Mouse (Mus musculus): ENCODE data around the gene Rundc3a.
A peak's percentile ranks its signal among the peaks of the same experiment; 100 is the strongest.
"Not testable (repeated sequence)": the region's sequence is repeated elsewhere in the genome, so short reads cannot be mapped to it uniquely, and the experiment has no call there.

Rundc3a gene

GRCm38 (mm10) chr11:102393238-102393634, at the start of gene Rundc3a:
Gene Rundc3a, plus strand, starts transcription at chr11:102393403.
- DNase-seq (ENCODE audit: low spot score in 2 of 2), result peak; percentile 57 to 74

- DNase-seq (ENCODE audit: low spot score in 2 of 2), result no peak
Observed at GRCm38 (mm10) chr11:102344458-102344857, 48.7 kb upstream of the Rundc3a start.

- no peak for DNase-seq (ENCODE audit: low spot score in 2 of 2)
Observed at GRCm38 (mm10) chr11:102346926-102347325, 46.3 kb upstream of the Rundc3a start.

GRCm38 (mm10) chr11:102347683-102348082, 45.5 kb upstream of the Rundc3a start:
- DNase-seq (ENCODE audit: low spot score in 2 of 2), result no peak

- DNase-seq (ENCODE audit: low spot score in 2 of 2), result no peak
Observed at GRCm38 (mm10) chr11:102348101-102348585, 45.1 kb upstream of the Rundc3a start.

GRCm38 (mm10) chr11:102348771-102349170, 44.4 kb upstream of the Rundc3a start:
- no peak for DNase-seq (ENCODE audit: low spot score in 2 of 2)

- DNase-seq (ENCODE audit: low spot score in 2 of 2), result no peak
Observed at GRCm38 (mm10) chr11:102349189-102349954, 43.8 kb upstream of the Rundc3a start.

- DNase-seq (ENCODE audit: low spot score in 2 of 2), result no peak
Observed at GRCm38 (mm10) chr11:102350416-102350815, 42.8 kb upstream of the Rundc3a start.

- DNase-seq (ENCODE audit: low spot score in 2 of 2), result no peak
Observed at GRCm38 (mm10) chr11:102350981-102351523, 42.2 kb upstream of the Rundc3a start.

GRCm38 (mm10) chr11:102352378-102352777, 40.8 kb upstream of the Rundc3a start:
- no peak for DNase-seq (ENCODE audit: low spot score in 2 of 2)

GRCm38 (mm10) chr11:102353021-102353431, 40.2 kb upstream of the Rundc3a start:
- DNase-seq (ENCODE audit: low spot score in 2 of 2), result no peak

- no peak for DNase-seq (ENCODE audit: low spot score in 2 of 2)
Observed at GRCm38 (mm10) chr11:102355501-102355900, 37.7 kb upstream of the Rundc3a start.

- no peak for DNase-seq (ENCODE audit: low spot score in 2 of 2)
Observed at GRCm38 (mm10) chr11:102356190-102356589, 37.0 kb upstream of the Rundc3a start.

- DNase-seq (ENCODE audit: low spot score in 2 of 2), result no peak
Observed at GRCm38 (mm10) chr11:102356636-102357350, 36.4 kb upstream of the Rundc3a start.

- DNase-seq (ENCODE audit: low spot score in 2 of 2), result no peak
Observed at GRCm38 (mm10) chr11:102358365-102358764, 34.8 kb upstream of the Rundc3a start.

- DNase-seq (ENCODE audit: low spot score in 2 of 2), result no peak
Observed at GRCm38 (mm10) chr11:102361776-102362495, 31.3 kb upstream of the Rundc3a start.

GRCm38 (mm10) chr11:102363623-102364022, 29.6 kb upstream of the Rundc3a start:
- peak; percentile 77 to 80 for DNase-seq (ENCODE audit: low spot score in 2 of 2)

GRCm38 (mm10) chr11:102364570-102365371, 28.4 kb upstream of the Rundc3a start:
- peak; percentile 69 to 72 for DNase-seq (ENCODE audit: low spot score in 2 of 2)

GRCm38 (mm10) chr11:102365699-102366098, 27.5 kb upstream of the Rundc3a start:
- DNase-seq (ENCODE audit: low spot score in 2 of 2), result no peak

GRCm38 (mm10) chr11:102366103-102366502, 27.1 kb upstream of the Rundc3a start, which contains the start of gene Slc4a1:
Gene Slc4a1, minus strand, starts transcription at chr11:102366203.
- DNase-seq (ENCODE audit: low spot score in 2 of 2), result not testable (repeated sequence)
